Mouse (Mus musculus): ENCODE measurements at regions not wholly inside any gene's neighbourhood (a gene's known extent, or its start where the extent isn't known, plus 50 kb on each side); places are given as distances from the start of the nearest gene placed in this dataset.

GRCm38 (mm10) chr2:170287301-170287885, 139.5 kb upstream of the Zfp217 start:
- TF ChIP-seq CTCF (IDR thresholded peaks at IDR 0.05; ENCODE audit: low read depth, low read length) (no peak), POLR2A (IDR thresholded peaks at IDR 0.05; ENCODE audit: borderline replicate concordance, low read depth, low read length) (no peak)

All from bone marrow macrophage, adult 2 months (primary cell).